Mouse (Mus musculus): Measurements from ENCODE around the gene Orai2. TPM values are rescaled to one million over a fixed set of nuclear protein-coding genes. Genes with fewer than 3 reads are reported as not detected.
"Not testable (repeated sequence)": the region's sequence is repeated elsewhere in the genome, so short reads cannot be mapped to it uniquely, and the experiment has no call there.

The Orai2 gene
- total RNA-seq, 2 experiments from 2014 or later, result 10.6 to 13.1 TPM

GRCm38 (mm10) chr5:136179594-136179993 lies 9.1 kb upstream of the Orai2 start:
- no peak for ATAC-seq (replicated peaks; ENCODE audit: low FRiP score, poor library complexity, severe bottlenecking)

GRCm38 (mm10) chr5:136173606-136174463 lies 3.3 kb upstream of the Orai2 start:
- no peak for ATAC-seq (replicated peaks; ENCODE audit: low FRiP score, poor library complexity, severe bottlenecking)

- ATAC-seq (replicated peaks; ENCODE audit: low FRiP score, poor library complexity, severe bottlenecking), result no peak
Observed at GRCm38 (mm10) chr5:136172939-136173338, 2.4 kb upstream of the Orai2 start.

GRCm38 (mm10) chr5:136171363-136172341 lies 1.1 kb upstream of the Orai2 start:
- no peak; the same call in 1 of the 2 replicates for ATAC-seq (replicated peaks; ENCODE audit: low FRiP score, poor library complexity, severe bottlenecking)

GRCm38 (mm10) chr5:136169626-136170511 lies 644 bp downstream of the Orai2 start:
- ATAC-seq (replicated peaks; ENCODE audit: low FRiP score, poor library complexity, severe bottlenecking), result no peak

- no peak for ATAC-seq (replicated peaks; ENCODE audit: low FRiP score, poor library complexity, severe bottlenecking)
Observed at GRCm38 (mm10) chr5:136168071-136168470, 2.4 kb downstream of the Orai2 start.

GRCm38 (mm10) chr5:136167296-136167695 lies 3.2 kb downstream of the Orai2 start:
- no peak for ATAC-seq (replicated peaks; ENCODE audit: low FRiP score, poor library complexity, severe bottlenecking)

GRCm38 (mm10) chr5:136165246-136165645 lies 5.3 kb downstream of the Orai2 start:
- ATAC-seq (replicated peaks; ENCODE audit: low FRiP score, poor library complexity, severe bottlenecking), result no peak

GRCm38 (mm10) chr5:136163807-136164474 lies 6.6 kb downstream of the Orai2 start:
- ATAC-seq (replicated peaks; ENCODE audit: low FRiP score, poor library complexity, severe bottlenecking), result no peak

- ATAC-seq (replicated peaks; ENCODE audit: low FRiP score, poor library complexity, severe bottlenecking), result not testable (repeated sequence)
Observed at GRCm38 (mm10) chr5:136160084-136160483, 10.4 kb downstream of the Orai2 start.

- no peak for ATAC-seq (replicated peaks; ENCODE audit: low FRiP score, poor library complexity, severe bottlenecking)
Observed at GRCm38 (mm10) chr5:136155399-136155798, 15.1 kb downstream of the Orai2 start.

GRCm38 (mm10) chr5:136152365-136152764 lies 18.1 kb downstream of the Orai2 start:
- no peak for ATAC-seq (replicated peaks; ENCODE audit: low FRiP score, poor library complexity, severe bottlenecking)

GRCm38 (mm10) chr5:136149134-136149576 lies 21.4 kb downstream of the Orai2 start:
- not testable (repeated sequence) for ATAC-seq (replicated peaks; ENCODE audit: low FRiP score, poor library complexity, severe bottlenecking)

- ATAC-seq (replicated peaks; ENCODE audit: low FRiP score, poor library complexity, severe bottlenecking), result no peak
Observed at GRCm38 (mm10) chr5:136147704-136148103, 22.8 kb downstream of the Orai2 start.

- ATAC-seq (replicated peaks; ENCODE audit: low FRiP score, poor library complexity, severe bottlenecking), result no peak
Observed at GRCm38 (mm10) chr5:136146936-136147335, 23.6 kb downstream of the Orai2 start.

- ATAC-seq (replicated peaks; ENCODE audit: low FRiP score, poor library complexity, severe bottlenecking), result no peak
Observed at GRCm38 (mm10) chr5:136144606-136145430, 25.7 kb downstream of the Orai2 start.

- no peak; the same call in 1 of the 2 replicates for ATAC-seq (replicated peaks; ENCODE audit: low FRiP score, poor library complexity, severe bottlenecking)
Observed at GRCm38 (mm10) chr5:136143161-136143755, 27.3 kb downstream of the Orai2 start.

GRCm38 (mm10) chr5:136142746-136143145 lies 27.8 kb downstream of the Orai2 start:
- ATAC-seq (replicated peaks; ENCODE audit: low FRiP score, poor library complexity, severe bottlenecking), result no peak
